Mouse (Mus musculus) liver, embryonic 13.5 days (tissue): Measurements from ENCODE around the gene Tom1l2. TPM values are rescaled to one million over a fixed set of nuclear protein-coding genes. Genes with fewer than 3 reads are reported as not detected.

Experiments
- ATAC-seq: fragments of 200-750 bp; cut with Nextera tagmentation; 2 replicates; pipeline ENCODE4 v1.8.0; 2017; ENCODE audit warnings: low read depth, mild to moderate bottlenecking, moderate number of reproducible peaks, moderate library complexity
- DNase-seq: peaks from one replicate; pipeline ENCODE4 v3.0.0; 2022
- H3K27ac ChIP-seq: fragments of 300-500 bp; sonication (generic); 2 replicates; pipeline ENCODE4 v1.5.1; 2015; ENCODE audit warnings: moderate library complexity, mild to moderate bottlenecking, inconsistent platforms
- H3K27me3 ChIP-seq: fragments of 300-500 bp; sonication (generic); 2 replicates; pipeline ENCODE4 v1.6.1; 2015; ENCODE audit warnings: mild to moderate bottlenecking, inconsistent platforms
- H3K36me3 ChIP-seq: fragments of 300-500 bp; sonication (generic); 2 replicates; pipeline ENCODE4 v1.6.1; 2015; ENCODE audit warnings: mild to moderate bottlenecking, inconsistent platforms
- H3K4me1 ChIP-seq: fragments of 300-500 bp; sonication (generic); replicated peaks from 2 replicates; pipeline ENCODE4 v1.6.1; 2015; ENCODE audit warnings: inconsistent platforms
- H3K4me2 ChIP-seq: fragments of 300-500 bp; sonication (generic); 2 replicates; pipeline ENCODE4 v1.6.1; 2015; ENCODE audit warnings: inconsistent platforms, mild to moderate bottlenecking, moderate library complexity
- H3K4me3 ChIP-seq: fragments of 300-500 bp; sonication (generic); replicated peaks from 2 replicates; pipeline ENCODE4 v1.5.1; 2015; ENCODE audit warnings: mild to moderate bottlenecking, inconsistent platforms
- H3K9ac ChIP-seq: fragments of 300-500 bp; sonication (generic); 2 replicates; pipeline ENCODE4 v1.6.1; 2015; ENCODE audit warnings: mild to moderate bottlenecking, inconsistent platforms
- H3K9me3 ChIP-seq: fragments of 300-500 bp; sonication (generic); replicated peaks from 2 replicates; pipeline ENCODE4 v1.6.1; 2016; ENCODE audit warnings: inconsistent platforms
- WGBS: fragments of 180-500 bp; shearing (Covaris S2); methylation state at CpG from one replicate; pipeline ENCODE4 v1.1.7; 2015; ENCODE audit not compliant: insufficient replicate concordance; 5-methylcytosine and 5-hydroxymethylcytosine counted together
- polyA plus RNA-seq: library from polyadenylated mRNA; unstranded; fragments of >200 nt; fragmentation: Nextera tagmentation; extraction: Ambion mirVana; gene quantifications from 2 replicates; pipeline ENCODE4 v1.2.1, GENCODE M21; 2015

The Tom1l2 gene
- polyA plus RNA-seq, 1 experiment from 2014 or later = 5.1 TPM

GRCm38 (mm10) chr11:60346537-60346936 is 6.2 kb downstream of the Tom1l2 start:
- H3K9ac ChIP-seq = no peak overlapping the region
- H3K36me3 ChIP-seq = 0 out of 2 replicates have a peak, but pooled peaks cover 3% of the 10 kb centered on the region
- H3K4me3 ChIP-seq = no peak overlapping the region
- H3K9me3 ChIP-seq = no peaks in the 10 kb centered on the region
- ATAC-seq (no peak), DNase-seq (no peak)
- no peak overlapping the region for H3K4me2 ChIP-seq
- H3K4me1 ChIP-seq = peaks cover 45% of the 10 kb centered on the region
- H3K27me3 ChIP-seq = no peaks in the 10 kb centered on the region
- peak overlapping the region; percentile 30; the same call in 1 of the 2 replicates for H3K27ac ChIP-seq
- 64% methylated on average over 4 of the region's 4 CpGs for WGBS

DNA sequence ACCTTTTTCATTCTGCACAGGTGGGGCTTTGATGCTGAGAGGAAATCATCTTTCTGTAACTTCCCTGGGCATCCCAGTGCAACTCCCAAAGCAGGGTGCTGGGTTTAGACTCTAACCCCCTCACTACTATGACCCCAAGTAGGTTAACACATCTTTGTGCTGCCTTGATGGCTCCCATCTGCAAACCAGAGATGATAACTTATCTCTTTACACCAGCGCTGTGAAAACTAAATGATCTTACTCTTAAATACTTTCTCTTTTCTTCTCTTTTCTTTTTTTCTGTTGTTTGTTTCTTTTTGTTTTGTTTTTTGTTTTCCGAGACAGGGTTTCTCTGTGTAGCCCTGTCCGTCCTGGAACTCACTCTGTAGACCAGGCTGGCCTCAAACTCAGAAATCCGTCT is 6.8 kb downstream of the Tom1l2 start:
- Histone ChIP-seq H3K36me3 (0 out of 2 replicates have a peak, but pooled peaks cover 3% of the 10 kb centered on the region), H3K27me3 (no peaks in the 10 kb centered on the region), H3K27ac (no peak overlapping the region), H3K4me1 (peaks cover 38% of the 10 kb centered on the region), H3K4me3 (no peak overlapping the region), H3K9ac (no peak overlapping the region), H3K9me3 (no peaks in the 10 kb centered on the region), H3K4me2 (no peak overlapping the region)
- WGBS = 63% methylated on average over 4 of the region's 4 CpGs
- ATAC-seq (no peak), DNase-seq (no peak)

- Histone ChIP-seq H3K4me1 (0 out of 2 replicates have a peak, but pooled peaks cover 6% of the 10 kb centered on the region), H3K27me3 (no peaks in the 10 kb centered on the region), H3K9ac (no peak overlapping the region), H3K36me3 (no peaks in the 10 kb centered on the region), H3K27ac (no peak overlapping the region), H3K9me3 (no peaks in the 10 kb centered on the region), H3K4me3 (no peak overlapping the region), H3K4me2 (no peak overlapping the region)
- no peak for ATAC-seq
- DNase-seq = no peak
- whole genome bisulfite sequencing = 79% methylated on average over 12 of the region's 12 CpGs
Measured at GRCm38 (mm10) chr11:60339361-60339760, 13.3 kb downstream of the Tom1l2 start.

- no peak overlapping the region for H3K4me3 ChIP-seq
- H3K36me3 ChIP-seq = no peaks in the 10 kb centered on the region
- no peaks in the 10 kb centered on the region for H3K27me3 ChIP-seq
- peak; percentile 8 for DNase-seq
- 0 out of 2 replicates have a peak, but pooled peaks cover 8% of the 10 kb centered on the region for H3K4me1 ChIP-seq
- no peak overlapping the region for H3K9ac ChIP-seq
- H3K27ac ChIP-seq = no peak overlapping the region
- ATAC-seq = no peak
- H3K4me2 ChIP-seq = no peak overlapping the region
- whole genome bisulfite sequencing = 69% methylated on average over 4 of the region's 4 CpGs
- H3K9me3 ChIP-seq = no peaks in the 10 kb centered on the region
Measured at GRCm38 (mm10) chr11:60338291-60338690, 14.4 kb downstream of the Tom1l2 start.

- ATAC-seq = no peak
- no peak overlapping the region for H3K9ac ChIP-seq
Measured at GRCm38 (mm10) chr11:60335771-60336170, 16.9 kb downstream of the Tom1l2 start.

GRCm38 (mm10) chr11:60334124-60334523 is 18.6 kb downstream of the Tom1l2 start:
- H3K27ac ChIP-seq = no peak overlapping the region
- H3K4me1 ChIP-seq = 0 out of 2 replicates have a peak, but pooled peaks cover 8% of the 10 kb centered on the region
- ATAC-seq = no peak
- no peak overlapping the region for H3K4me3 ChIP-seq
- DNase-seq = no peak
- H3K4me2 ChIP-seq = no peak overlapping the region
- 78% methylated on average over 3 of the region's 3 CpGs for WGBS
- no peaks in the 10 kb centered on the region for H3K36me3 ChIP-seq
- no peaks in the 10 kb centered on the region for H3K9me3 ChIP-seq
- H3K9ac ChIP-seq = no peak overlapping the region
- no peaks in the 10 kb centered on the region for H3K27me3 ChIP-seq

More at GRCm38 (mm10) chr11:60335771-60336170, 16.9 kb downstream of the Tom1l2 start:
- Histone ChIP-seq H3K27ac (no peak overlapping the region), H3K27me3 (no peaks in the 10 kb centered on the region), H3K4me1 (0 out of 2 replicates have a peak, but pooled peaks cover 8% of the 10 kb centered on the region), H3K9me3 (no peaks in the 10 kb centered on the region), H3K36me3 (no peaks in the 10 kb centered on the region), H3K4me2 (no peak overlapping the region), H3K4me3 (no peak overlapping the region)
- no peak for DNase-seq
- WGBS = 77% methylated on average over 2 of the region's 2 CpGs

GRCm38 (mm10) chr11:60333461-60333860 is 19.2 kb downstream of the Tom1l2 start:
- Histone ChIP-seq H3K9ac (no peak overlapping the region), H3K27ac (no peak overlapping the region), H3K27me3 (no peaks in the 10 kb centered on the region), H3K36me3 (no peaks in the 10 kb centered on the region), H3K4me2 (no peak overlapping the region), H3K4me1 (0 out of 2 replicates have a peak, but pooled peaks cover 8% of the 10 kb centered on the region), H3K4me3 (no peak overlapping the region), H3K9me3 (no peaks in the 10 kb centered on the region)
- WGBS = 84% methylated on average over 5 of the region's 5 CpGs
- ATAC-seq (no peak), DNase-seq (no peak)

GRCm38 (mm10) chr11:60330551-60330950 is 22.2 kb downstream of the Tom1l2 start:
- H3K4me1 ChIP-seq = 0 out of 2 replicates have a peak, but pooled peaks cover 3% of the 10 kb centered on the region
- no peaks in the 10 kb centered on the region for H3K27me3 ChIP-seq
- no peak overlapping the region for H3K4me3 ChIP-seq
- H3K36me3 ChIP-seq = no peaks in the 10 kb centered on the region
- no peaks in the 10 kb centered on the region for H3K9me3 ChIP-seq
- no peak overlapping the region for H3K4me2 ChIP-seq
- H3K27ac ChIP-seq = no peak overlapping the region
- no peak for ATAC-seq
- DNase-seq = no peak
- WGBS = 85% methylated on average over 4 of the region's 4 CpGs
- no peak overlapping the region for H3K9ac ChIP-seq

- Histone ChIP-seq H3K9ac (no peak overlapping the region), H3K4me2 (no peak overlapping the region), H3K27me3 (no peaks in the 10 kb centered on the region), H3K27ac (no peak overlapping the region), H3K36me3 (no peaks in the 10 kb centered on the region), H3K9me3 (no peaks in the 10 kb centered on the region), H3K4me3 (no peak overlapping the region), H3K4me1 (peaks cover 28% of the 10 kb centered on the region)
- ATAC-seq = no peak
- no peak for DNase-seq
Measured at GRCm38 (mm10) chr11:60323731-60324130, 29.0 kb downstream of the Tom1l2 start.

GRCm38 (mm10) chr11:60321438-60321837 is 31.3 kb downstream of the Tom1l2 start:
- no peak for ATAC-seq

GRCm38 (mm10) chr11:60320426-60321037 is 32.2 kb downstream of the Tom1l2 start:
- no peak overlapping the region for H3K4me2 ChIP-seq
- no peaks in the 10 kb centered on the region for H3K36me3 ChIP-seq
- no peak for ATAC-seq
- WGBS = 47% methylated on average over 8 of the region's 8 CpGs
- H3K9me3 ChIP-seq = no peaks in the 10 kb centered on the region
- H3K9ac ChIP-seq = no peak overlapping the region
- H3K27ac ChIP-seq = peak overlapping the region; percentile 24; the same call in 1 of the 2 replicates
- peaks cover 42% of the 10 kb centered on the region for H3K4me1 ChIP-seq
- H3K4me3 ChIP-seq = no peak overlapping the region
- H3K27me3 ChIP-seq = no peaks in the 10 kb centered on the region
- DNase-seq = no peak

More at GRCm38 (mm10) chr11:60321438-60321837, 31.3 kb downstream of the Tom1l2 start:
- Histone ChIP-seq H3K27me3 (no peaks in the 10 kb centered on the region), H3K9me3 (no peaks in the 10 kb centered on the region), H3K36me3 (no peaks in the 10 kb centered on the region), H3K4me3 (no peak overlapping the region), H3K4me2 (no peak overlapping the region), H3K27ac (no peak overlapping the region), H3K9ac (no peak overlapping the region), H3K4me1 (peaks cover 42% of the 10 kb centered on the region)
- 77% methylated on average over 2 of the region's 2 CpGs for WGBS
- no peak for DNase-seq
